Mouse (Mus musculus): ENCODE measurements around the gene Jak3. TPM values are rescaled to one million over a fixed set of nuclear protein-coding genes. Genes with fewer than 3 reads are reported as not detected.

Jak3 gene
- polyA plus RNA-seq, 1 experiment from 2014 or later = 4.5 TPM

DNA sequence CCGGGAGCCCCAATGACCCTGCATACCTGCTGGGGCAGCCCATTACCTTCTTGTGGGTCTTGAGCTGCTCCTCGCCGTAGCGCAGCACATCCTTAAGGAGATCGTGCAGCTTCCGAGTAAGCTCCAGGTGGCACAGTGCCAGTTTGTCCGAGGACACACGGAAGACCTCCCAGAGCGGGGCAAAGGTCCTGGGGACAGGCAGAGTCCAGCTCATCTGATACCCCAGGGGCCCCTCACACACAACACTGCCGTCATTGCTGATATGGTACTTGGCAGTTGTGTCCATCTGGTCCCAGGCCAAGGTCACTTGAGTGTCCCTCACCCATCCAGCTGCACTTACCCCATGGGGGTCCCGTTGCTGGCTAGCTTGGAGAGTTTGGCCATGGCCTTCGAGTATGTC lies 41.0 kb downstream of the Jak3 start:
- Histone ChIP-seq H3K9me3 (ENCODE audit: control insufficient read depth, low read length) (no peaks in the 10 kb centered on the region), H3K36me3 (ENCODE audit: control insufficient read depth, insufficient read depth, low read length) (no peaks in the 10 kb centered on the region), H3K4me1 (replicated peaks; ENCODE audit: control insufficient read depth, insufficient read depth, low read length) (no peaks in the 10 kb centered on the region), H3K27ac (ENCODE audit: low read depth) (no peak overlapping the region), H3K27me3 (replicated peaks; ENCODE audit: control insufficient read depth, insufficient read depth, low read length) (no peaks in the 10 kb centered on the region), H3K9ac (ENCODE audit: low read length) (no peak overlapping the region), H3K4me3 (ENCODE audit: low read depth, low read length) (no peak overlapping the region), H3K4me2 (ENCODE audit: low read length) (no peak overlapping the region)
- ATAC-seq (replicated peaks; ENCODE audit: low FRiP score, low TSS enrichment, low read depth) (no peak), DNase-seq (ENCODE audit: low spot score) (no peak)
- WGBS = 80% methylated on average over 12 of the region's 12 CpGs

DNA sequence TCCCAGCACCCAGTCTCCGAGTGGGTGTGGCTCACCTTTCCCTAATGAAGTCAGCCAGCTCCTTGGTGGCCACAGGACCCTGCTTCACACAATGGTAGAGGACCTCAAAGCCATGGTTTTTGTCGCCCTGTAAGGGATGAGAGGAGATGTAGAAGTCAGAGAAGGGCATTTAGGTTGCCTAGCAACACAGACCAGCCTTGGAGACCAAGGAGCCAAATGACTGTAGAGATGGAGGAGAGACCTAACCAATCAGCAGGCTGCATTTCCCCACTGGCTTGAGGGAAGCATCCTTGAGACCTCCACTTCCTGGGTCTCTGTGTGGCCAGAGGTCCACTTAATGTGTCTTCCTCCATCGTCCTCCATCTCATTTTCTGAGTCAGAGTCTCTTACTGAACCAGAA lies 42.2 kb downstream of the Jak3 start:
- Histone ChIP-seq H3K4me2 (ENCODE audit: low read length) (no peak overlapping the region), H3K27me3 (replicated peaks; ENCODE audit: control insufficient read depth, insufficient read depth, low read length) (no peaks in the 10 kb centered on the region), H3K36me3 (ENCODE audit: control insufficient read depth, insufficient read depth, low read length) (no peaks in the 10 kb centered on the region), H3K4me3 (ENCODE audit: low read depth, low read length) (no peak overlapping the region), H3K4me1 (replicated peaks; ENCODE audit: control insufficient read depth, insufficient read depth, low read length) (no peaks in the 10 kb centered on the region), H3K27ac (ENCODE audit: low read depth) (no peak overlapping the region), H3K9me3 (ENCODE audit: control insufficient read depth, low read length) (no peaks in the 10 kb centered on the region), H3K9ac (ENCODE audit: low read length) (no peak overlapping the region)
- DNase-seq (ENCODE audit: low spot score) = no peak
- no peak for ATAC-seq (replicated peaks; ENCODE audit: low FRiP score, low TSS enrichment, low read depth)
- WGBS = 33% methylated on average over 3 of the region's 3 CpGs

DNA sequence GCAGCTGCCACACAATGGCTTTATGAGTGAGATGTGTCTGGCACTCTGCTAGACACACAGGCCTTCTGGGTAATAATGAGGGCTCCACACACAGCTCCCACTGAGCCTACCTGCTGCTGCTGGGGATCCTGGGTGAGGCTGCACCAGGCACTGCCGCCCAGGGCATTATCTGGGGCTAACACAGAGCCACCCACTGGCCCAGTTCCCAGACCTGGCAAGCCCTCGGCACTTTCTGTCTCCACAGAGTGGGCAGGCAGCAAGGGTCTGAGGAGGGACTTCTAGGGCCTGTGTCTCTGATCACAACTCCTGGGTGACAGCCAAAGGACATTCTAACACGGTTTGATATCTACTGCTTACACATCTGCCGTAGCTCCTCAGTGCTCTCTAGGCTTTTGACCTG lies 43.1 kb downstream of the Jak3 start:
- H3K36me3 ChIP-seq (ENCODE audit: control insufficient read depth, insufficient read depth, low read length) = no peaks in the 10 kb centered on the region
- H3K9me3 ChIP-seq (ENCODE audit: control insufficient read depth, low read length) = no peaks in the 10 kb centered on the region
- H3K27ac ChIP-seq (ENCODE audit: low read depth) = no peak overlapping the region
- 70% methylated on average over 4 of the region's 4 CpGs for WGBS
- ATAC-seq (replicated peaks; ENCODE audit: low FRiP score, low TSS enrichment, low read depth) = no peak
- no peak for DNase-seq (ENCODE audit: low spot score)
- no peak overlapping the region for H3K4me3 ChIP-seq (ENCODE audit: low read depth, low read length)
- no peak overlapping the region for H3K4me2 ChIP-seq (ENCODE audit: low read length)
- H3K4me1 ChIP-seq (replicated peaks; ENCODE audit: control insufficient read depth, insufficient read depth, low read length) = no peaks in the 10 kb centered on the region
- no peaks in the 10 kb centered on the region for H3K27me3 ChIP-seq (replicated peaks; ENCODE audit: control insufficient read depth, insufficient read depth, low read length)
- no peak overlapping the region for H3K9ac ChIP-seq (ENCODE audit: low read length)

DNA sequence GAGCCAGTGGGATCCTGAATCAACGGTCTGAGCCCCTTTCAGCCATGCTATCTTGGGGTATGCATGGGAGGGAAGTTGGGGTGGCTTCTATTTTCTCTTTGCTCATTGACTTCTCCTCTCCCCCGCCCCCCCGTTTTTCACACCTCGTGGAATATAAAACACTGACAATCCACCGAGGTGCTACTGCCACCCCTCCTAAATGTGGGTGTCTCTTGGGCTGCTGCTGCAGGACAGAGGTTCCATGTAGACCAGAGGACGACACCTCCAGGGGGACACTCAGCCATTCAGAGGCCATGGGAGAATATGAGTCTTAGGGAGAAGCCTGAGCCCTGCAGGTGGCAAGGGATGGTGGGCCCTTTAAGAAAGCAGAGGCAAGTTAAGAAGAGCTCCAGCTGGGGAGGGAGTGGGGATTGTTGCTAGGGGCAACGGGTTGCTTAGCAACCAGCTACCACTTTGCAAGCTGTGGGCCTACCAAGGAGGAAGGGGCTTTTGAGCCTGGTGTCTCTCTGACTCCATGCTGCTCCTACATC lies 43.9 kb downstream of the Jak3 start:
- H3K9ac ChIP-seq (ENCODE audit: low read length) = no peak overlapping the region
- H3K4me3 ChIP-seq (ENCODE audit: low read depth, low read length) = no peak overlapping the region
- H3K9me3 ChIP-seq (ENCODE audit: control insufficient read depth, low read length) = no peaks in the 10 kb centered on the region
- no peaks in the 10 kb centered on the region for H3K36me3 ChIP-seq (ENCODE audit: control insufficient read depth, insufficient read depth, low read length)
- ATAC-seq (replicated peaks; ENCODE audit: low FRiP score, low TSS enrichment, low read depth) = 0 out of 2 replicates have a peak, but pooled peaks have one; percentile 30
- H3K4me1 ChIP-seq (replicated peaks; ENCODE audit: control insufficient read depth, insufficient read depth, low read length) = no peaks in the 10 kb centered on the region
- no peak overlapping the region for H3K27ac ChIP-seq (ENCODE audit: low read depth)
- no peak for DNase-seq (ENCODE audit: low spot score)
- 33% methylated on average over 7 of the region's 7 CpGs for WGBS
- no peak overlapping the region for H3K4me2 ChIP-seq (ENCODE audit: low read length)
- peaks cover 3% of the 10 kb centered on the region; the same call in 1 of the 2 replicates for H3K27me3 ChIP-seq (replicated peaks; ENCODE audit: control insufficient read depth, insufficient read depth, low read length)

DNA sequence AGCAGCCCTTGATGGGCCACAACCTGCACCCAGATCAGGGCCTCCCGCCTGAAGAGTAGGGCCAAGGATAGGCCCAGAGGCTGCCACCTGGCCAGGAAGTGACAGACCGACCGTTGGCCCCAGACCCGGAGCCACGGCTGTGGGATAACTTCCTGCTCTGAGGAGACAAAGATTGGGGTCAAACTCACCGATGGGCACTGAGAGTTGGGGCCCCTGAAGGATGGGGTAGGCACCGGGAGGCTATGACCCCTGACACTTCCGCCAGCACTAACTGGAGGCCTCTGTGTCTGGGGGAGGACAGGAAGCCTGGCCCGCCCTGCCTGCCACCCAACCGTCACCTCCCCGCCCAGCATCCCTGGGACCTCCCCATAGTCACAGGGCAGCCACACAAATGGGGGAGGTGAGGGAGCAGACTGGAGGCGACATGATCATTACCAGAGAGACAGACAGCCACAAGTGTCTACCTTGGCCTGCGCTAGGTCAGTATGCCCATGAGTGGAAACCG lies 47.0 kb downstream of the Jak3 start:
- ATAC-seq (replicated peaks; ENCODE audit: low FRiP score, low TSS enrichment, low read depth) = no peak
- Histone ChIP-seq H3K4me2 (ENCODE audit: low read length) (no peak overlapping the region), H3K9me3 (ENCODE audit: control insufficient read depth, low read length) (no peaks in the 10 kb centered on the region), H3K27me3 (replicated peaks; ENCODE audit: control insufficient read depth, insufficient read depth, low read length) (peaks cover 3% of the 10 kb centered on the region; the same call in 1 of the 2 replicates), H3K4me1 (replicated peaks; ENCODE audit: control insufficient read depth, insufficient read depth, low read length) (no peaks in the 10 kb centered on the region), H3K27ac (ENCODE audit: low read depth) (no peak overlapping the region), H3K36me3 (ENCODE audit: control insufficient read depth, insufficient read depth, low read length) (no peaks in the 10 kb centered on the region), H3K9ac (ENCODE audit: low read length) (no peak overlapping the region), H3K4me3 (ENCODE audit: low read depth, low read length) (no peak overlapping the region)
- WGBS = 60% methylated on average over 14 of the region's 14 CpGs
- no peak for DNase-seq (ENCODE audit: low spot score)

DNA sequence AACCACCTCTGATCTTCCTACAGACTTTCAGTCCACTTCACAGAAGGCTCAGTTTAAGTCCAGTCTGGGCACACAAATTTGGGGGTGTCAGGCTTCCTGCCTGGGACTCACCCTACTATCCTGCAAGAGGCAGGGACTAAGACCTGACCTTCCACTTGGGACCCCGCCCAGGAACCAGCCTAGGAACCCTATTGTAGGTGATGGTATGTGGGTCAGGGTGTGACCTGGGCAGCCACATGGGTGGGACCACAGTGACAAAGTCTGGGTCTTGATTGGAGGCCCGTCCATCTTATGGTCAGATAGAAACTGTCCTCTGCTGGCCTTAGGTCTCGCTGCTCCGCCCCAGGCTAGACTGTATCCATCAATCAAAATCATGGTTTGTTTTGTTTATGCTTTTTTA lies 48.3 kb downstream of the Jak3 start:
- H3K27ac ChIP-seq (ENCODE audit: low read depth) = no peak overlapping the region
- H3K36me3 ChIP-seq (ENCODE audit: control insufficient read depth, insufficient read depth, low read length) = no peaks in the 10 kb centered on the region
- no peaks in the 10 kb centered on the region for H3K9me3 ChIP-seq (ENCODE audit: control insufficient read depth, low read length)
- no peak overlapping the region for H3K4me3 ChIP-seq (ENCODE audit: low read depth, low read length)
- peaks cover 3% of the 10 kb centered on the region; the same call in 1 of the 2 replicates for H3K27me3 ChIP-seq (replicated peaks; ENCODE audit: control insufficient read depth, insufficient read depth, low read length)
- no peaks in the 10 kb centered on the region for H3K4me1 ChIP-seq (replicated peaks; ENCODE audit: control insufficient read depth, insufficient read depth, low read length)
- DNase-seq (ENCODE audit: low spot score) = no peak
- 64% methylated on average over 4 of the region's 4 CpGs for WGBS
- no peak overlapping the region for H3K9ac ChIP-seq (ENCODE audit: low read length)
- ATAC-seq (replicated peaks; ENCODE audit: low FRiP score, low TSS enrichment, low read depth) = no peak
- H3K4me2 ChIP-seq (ENCODE audit: low read length) = no peak overlapping the region

DNA sequence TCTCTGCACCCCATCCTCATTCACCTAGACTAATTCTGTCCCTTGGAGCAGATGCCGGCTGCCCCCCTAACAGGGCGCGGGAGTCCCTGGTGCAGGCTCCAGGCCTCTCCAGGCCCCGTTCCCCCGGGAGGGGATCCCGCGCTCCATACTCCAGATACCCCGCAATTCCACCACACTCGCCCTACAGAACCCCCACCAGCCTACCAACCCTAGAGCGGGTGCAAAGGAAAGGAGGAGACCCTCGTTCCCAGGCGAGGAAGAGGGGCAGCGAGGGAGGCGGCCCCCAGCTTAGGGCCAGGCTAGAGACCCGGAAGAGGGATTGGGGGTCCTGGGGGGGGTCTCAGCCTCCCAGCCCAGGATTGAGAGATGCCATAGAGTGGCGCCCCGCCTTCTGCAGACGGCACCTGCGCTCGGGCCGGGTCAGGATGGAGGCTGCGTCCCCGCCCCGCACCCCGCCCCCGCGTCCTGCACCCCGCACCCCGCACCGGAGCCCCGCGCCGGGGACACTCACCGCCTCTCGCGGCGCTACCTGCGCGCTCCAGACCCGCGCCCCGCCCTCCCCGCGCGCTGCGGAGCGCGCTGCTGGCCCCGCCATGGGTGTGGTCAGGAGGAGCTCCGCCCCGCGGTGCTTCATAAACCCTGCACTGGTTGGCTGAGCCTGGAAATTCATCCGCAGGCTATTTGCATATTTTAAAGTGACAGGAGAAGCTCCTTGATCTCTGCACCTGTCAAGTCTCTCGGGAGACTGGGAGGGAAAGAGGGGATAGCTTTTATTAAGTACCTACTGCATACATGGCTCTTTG lies 49.2 kb downstream of the Jak3 start, which contains the start of gene Fcho1:
Fcho1 (minus strand) TSS at position 595 of the 803 bp plus-strand sequence.
- H3K27me3 ChIP-seq (replicated peaks; ENCODE audit: control insufficient read depth, insufficient read depth, low read length) = peaks cover 3% of the 10 kb centered on the region; the same call in 1 of the 2 replicates
- H3K9ac ChIP-seq (ENCODE audit: low read length) = peak within 1 kb of the TSS; percentile 53
- DNase-seq (ENCODE audit: low spot score) = peak; percentile 84
- peak; percentile 78 for ATAC-seq (replicated peaks; ENCODE audit: low FRiP score, low TSS enrichment, low read depth)
- under 1% methylated on average over 45 of the region's 54 CpGs for WGBS
- H3K9me3 ChIP-seq (ENCODE audit: control insufficient read depth, low read length) = no peaks in the 10 kb centered on the region
- no peaks in the 10 kb centered on the region for H3K4me1 ChIP-seq (replicated peaks; ENCODE audit: control insufficient read depth, insufficient read depth, low read length)
- H3K4me2 ChIP-seq (ENCODE audit: low read length) = peak within 1 kb of the TSS; percentile 69
- peak within 1 kb of the TSS; percentile 47 for H3K4me3 ChIP-seq (ENCODE audit: low read depth, low read length)
- H3K27ac ChIP-seq (ENCODE audit: low read depth) = no peak within 1 kb of the TSS
- H3K36me3 ChIP-seq (ENCODE audit: control insufficient read depth, insufficient read depth, low read length) = no peaks in the 10 kb centered on the region

DNA sequence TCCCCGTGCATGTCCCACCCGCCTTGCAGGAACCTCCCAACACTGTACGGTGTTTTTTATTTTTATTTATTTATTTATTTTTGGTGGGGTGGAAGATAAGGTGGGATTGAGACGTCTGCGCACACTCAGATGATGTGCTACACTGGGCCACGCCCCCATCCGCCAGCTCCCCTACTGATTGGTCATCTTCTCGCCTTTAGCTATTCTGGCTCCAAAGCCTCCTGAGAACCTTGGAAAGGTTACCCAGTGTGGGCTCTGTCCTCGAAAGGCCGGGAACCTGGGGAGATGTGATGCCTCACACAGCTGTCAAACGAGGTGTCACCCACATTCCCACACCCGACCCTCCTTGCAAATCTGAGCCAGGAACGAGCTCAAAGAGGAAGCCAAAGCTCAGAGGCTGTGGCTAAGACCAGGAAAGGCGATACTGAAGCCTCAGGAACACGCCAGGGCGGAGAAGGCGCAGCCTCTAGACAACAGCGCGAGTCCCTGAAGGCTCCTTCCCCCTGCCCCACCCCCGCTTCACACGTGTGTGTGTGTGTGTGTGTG lies 52.2 kb downstream of the Jak3 start:
- H3K27ac ChIP-seq (ENCODE audit: low read depth) = no peak overlapping the region
- peak overlapping the region; percentile 2; the same call in 1 of the 2 replicates for H3K9ac ChIP-seq (ENCODE audit: low read length)
- no peaks in the 10 kb centered on the region for H3K36me3 ChIP-seq (ENCODE audit: control insufficient read depth, insufficient read depth, low read length)
- peak overlapping the region; percentile 12; the same call in 1 of the 2 replicates for H3K4me3 ChIP-seq (ENCODE audit: low read depth, low read length)
- H3K9me3 ChIP-seq (ENCODE audit: control insufficient read depth, low read length) = no peaks in the 10 kb centered on the region
- peak overlapping the region; percentile 52 for H3K4me2 ChIP-seq (ENCODE audit: low read length)
- no peak for ATAC-seq (replicated peaks; ENCODE audit: low FRiP score, low TSS enrichment, low read depth)
- no peaks in the 10 kb centered on the region for H3K4me1 ChIP-seq (replicated peaks; ENCODE audit: control insufficient read depth, insufficient read depth, low read length)
- WGBS = 6% methylated on average over 20 of the region's 21 CpGs
- peaks cover 3% of the 10 kb centered on the region; the same call in 1 of the 2 replicates for H3K27me3 ChIP-seq (replicated peaks; ENCODE audit: control insufficient read depth, insufficient read depth, low read length)
- peak; percentile 65 for DNase-seq (ENCODE audit: low spot score)

All from intestine, embryonic 14.5 days (tissue).